Mouse (Mus musculus): ENCODE measurements around the gene Camkmt. TPM values are rescaled to one million over a fixed set of nuclear protein-coding genes. Genes with fewer than 3 reads are reported as not detected.

Camkmt gene
- total RNA-seq, 2 experiments from 2014 or later = 1.5 to 2.3 TPM

- ATAC-seq (replicated peaks; ENCODE audit: low FRiP score, poor library complexity, severe bottlenecking) = no peak
Measured at GRCm38 (mm10) chr17:85351301-85351700, 260.9 kb downstream of the Camkmt start.

GRCm38 (mm10) chr17:85352731-85353130, 262.4 kb downstream of the Camkmt start:
- ATAC-seq (replicated peaks; ENCODE audit: low FRiP score, poor library complexity, severe bottlenecking) = no peak

GRCm38 (mm10) chr17:85353191-85353590, 262.8 kb downstream of the Camkmt start:
- ATAC-seq (replicated peaks; ENCODE audit: low FRiP score, poor library complexity, severe bottlenecking) = no peak

GRCm38 (mm10) chr17:85353636-85354035, 263.3 kb downstream of the Camkmt start:
- no peak for ATAC-seq (replicated peaks; ENCODE audit: low FRiP score, poor library complexity, severe bottlenecking)

GRCm38 (mm10) chr17:85355356-85355755, 265.0 kb downstream of the Camkmt start:
- no peak for ATAC-seq (replicated peaks; ENCODE audit: low FRiP score, poor library complexity, severe bottlenecking)

GRCm38 (mm10) chr17:85361006-85361405, 270.7 kb downstream of the Camkmt start:
- no peak for ATAC-seq (replicated peaks; ENCODE audit: low FRiP score, poor library complexity, severe bottlenecking)

GRCm38 (mm10) chr17:85367319-85367718, 277.0 kb downstream of the Camkmt start:
- no peak for ATAC-seq (replicated peaks; ENCODE audit: low FRiP score, poor library complexity, severe bottlenecking)

GRCm38 (mm10) chr17:85368776-85369175, 278.4 kb downstream of the Camkmt start:
- no peak for ATAC-seq (replicated peaks; ENCODE audit: low FRiP score, poor library complexity, severe bottlenecking)

GRCm38 (mm10) chr17:85372076-85372475, 281.7 kb downstream of the Camkmt start:
- no peak for ATAC-seq (replicated peaks; ENCODE audit: low FRiP score, poor library complexity, severe bottlenecking)

GRCm38 (mm10) chr17:85372523-85372922, 282.2 kb downstream of the Camkmt start:
- no peak for ATAC-seq (replicated peaks; ENCODE audit: low FRiP score, poor library complexity, severe bottlenecking)

GRCm38 (mm10) chr17:85374100-85374833, 283.9 kb downstream of the Camkmt start:
- ATAC-seq (replicated peaks; ENCODE audit: low FRiP score, poor library complexity, severe bottlenecking) = no peak

GRCm38 (mm10) chr17:85374834-85375176, 284.5 kb downstream of the Camkmt start:
- no peak for ATAC-seq (replicated peaks; ENCODE audit: low FRiP score, poor library complexity, severe bottlenecking)

- ATAC-seq (replicated peaks; ENCODE audit: low FRiP score, poor library complexity, severe bottlenecking) = no peak
Measured at GRCm38 (mm10) chr17:85375523-85375922, 285.2 kb downstream of the Camkmt start.

- ATAC-seq (replicated peaks; ENCODE audit: low FRiP score, poor library complexity, severe bottlenecking) = no peak
Measured at GRCm38 (mm10) chr17:85377496-85377895, 287.1 kb downstream of the Camkmt start.

- ATAC-seq (replicated peaks; ENCODE audit: low FRiP score, poor library complexity, severe bottlenecking) = no peak
Measured at GRCm38 (mm10) chr17:85379101-85379500, 288.7 kb downstream of the Camkmt start.

GRCm38 (mm10) chr17:85381578-85382223, 291.3 kb downstream of the Camkmt start:
- no peak for ATAC-seq (replicated peaks; ENCODE audit: low FRiP score, poor library complexity, severe bottlenecking)

- no peak for ATAC-seq (replicated peaks; ENCODE audit: low FRiP score, poor library complexity, severe bottlenecking)
Measured at GRCm38 (mm10) chr17:85382344-85382743, 292.0 kb downstream of the Camkmt start.

GRCm38 (mm10) chr17:85382906-85383305, 292.6 kb downstream of the Camkmt start:
- ATAC-seq (replicated peaks; ENCODE audit: low FRiP score, poor library complexity, severe bottlenecking) = no peak

- no peak for ATAC-seq (replicated peaks; ENCODE audit: low FRiP score, poor library complexity, severe bottlenecking)
Measured at GRCm38 (mm10) chr17:85393091-85393890, 302.9 kb downstream of the Camkmt start.

GRCm38 (mm10) chr17:85393891-85394321, 303.6 kb downstream of the Camkmt start:
- ATAC-seq (replicated peaks; ENCODE audit: low FRiP score, poor library complexity, severe bottlenecking) = no peak

- ATAC-seq (replicated peaks; ENCODE audit: low FRiP score, poor library complexity, severe bottlenecking) = no peak
Measured at GRCm38 (mm10) chr17:85395502-85395901, 305.1 kb downstream of the Camkmt start.

Measured in erythroblast, adult 5-6 weeks (primary cell).